Mouse (Mus musculus) brain, adult 10 weeks (tissue): ENCODE data around the gene Slc25a48. TPM values are rescaled to one million over a fixed set of nuclear protein-coding genes. Genes with fewer than 3 reads are reported as not detected.

Source experiments
- polyA plus RNA-seq: library from polyadenylated mRNA; stranded (reverse); fragments of 350-450 nt; fragmentation: Illumina TruSeq; extraction: RNeasy Lipid Tissue Mini Kit (QIAGEN cat#74804); gene quantifications from one replicate; pipeline ENCODE4 v1.2.3, GENCODE M21; 2015; ENCODE audit warnings: low read depth, low replicate concordance

Slc25a48 gene
- not detected for polyA plus RNA-seq

DNA sequence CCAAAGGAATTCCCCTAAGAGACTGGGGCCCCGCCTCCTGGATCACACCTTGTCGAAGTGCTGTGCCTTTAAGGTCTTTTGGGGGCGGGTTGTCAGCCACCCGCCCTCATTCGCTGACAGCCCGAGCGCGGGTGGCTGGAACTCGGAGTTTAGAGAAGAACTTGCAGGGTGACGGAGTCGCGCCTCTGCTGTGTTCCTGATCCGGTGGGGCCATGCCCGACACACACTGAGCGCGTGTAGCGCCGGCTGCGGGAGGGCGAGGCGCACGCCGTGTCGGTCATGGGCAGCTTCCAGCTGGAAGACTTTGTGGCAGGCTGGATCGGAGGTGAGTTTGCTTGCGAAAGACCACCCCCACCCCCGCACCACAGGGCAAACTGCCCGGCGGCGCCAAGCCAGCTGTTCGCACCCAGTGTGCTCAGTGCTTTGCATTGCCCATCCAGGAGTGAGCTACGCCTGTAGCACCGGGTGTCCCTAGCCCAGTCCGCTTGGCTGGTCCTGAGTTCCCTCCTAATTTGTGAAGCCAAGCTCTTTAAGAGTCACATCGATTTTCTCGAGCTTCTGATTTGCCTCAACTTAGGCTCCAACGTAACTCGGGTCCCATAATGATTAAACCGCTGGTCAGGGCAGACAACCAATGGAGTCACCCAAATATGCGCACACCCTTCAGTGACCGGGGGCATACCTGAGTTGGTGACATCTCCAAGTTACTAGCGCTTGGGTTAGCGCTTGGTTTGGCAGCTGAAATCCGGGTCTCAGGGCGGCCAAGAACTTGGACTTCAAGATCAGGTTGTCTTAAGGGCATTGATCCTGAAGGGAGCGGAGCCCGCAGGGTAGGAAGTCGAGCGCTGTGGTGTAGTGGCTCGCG lies at the start of gene Slc25a48:
TSS of gene Slc25a48 (plus strand) at position 145 of the 865 bp plus-strand sequence.

DNA sequence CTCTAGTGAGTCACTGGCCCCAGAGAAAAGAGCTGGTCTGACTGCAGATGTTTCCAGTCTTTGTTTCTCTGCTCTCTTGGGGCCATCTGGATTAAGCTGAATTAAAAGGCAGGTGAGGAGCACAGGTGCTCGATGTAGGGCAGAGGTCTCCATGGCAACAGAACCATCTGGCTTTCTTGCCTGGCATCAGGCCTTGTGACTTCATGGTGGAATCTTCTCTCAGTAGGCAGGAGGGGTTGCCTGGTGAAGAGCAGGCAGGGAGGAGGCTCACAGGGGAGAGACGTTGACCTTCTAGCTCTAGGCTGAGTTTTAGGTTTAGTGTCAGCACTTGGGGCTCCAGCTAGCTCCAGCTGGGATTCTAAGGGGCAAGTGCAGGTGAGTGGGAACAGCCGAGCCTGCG lies 11.8 kb upstream of the Slc25a48 start, which contains the start of gene Gm3045:
TSS of gene Gm3045 (plus strand) at position 230 of the 400 bp plus-strand sequence.

DNA sequence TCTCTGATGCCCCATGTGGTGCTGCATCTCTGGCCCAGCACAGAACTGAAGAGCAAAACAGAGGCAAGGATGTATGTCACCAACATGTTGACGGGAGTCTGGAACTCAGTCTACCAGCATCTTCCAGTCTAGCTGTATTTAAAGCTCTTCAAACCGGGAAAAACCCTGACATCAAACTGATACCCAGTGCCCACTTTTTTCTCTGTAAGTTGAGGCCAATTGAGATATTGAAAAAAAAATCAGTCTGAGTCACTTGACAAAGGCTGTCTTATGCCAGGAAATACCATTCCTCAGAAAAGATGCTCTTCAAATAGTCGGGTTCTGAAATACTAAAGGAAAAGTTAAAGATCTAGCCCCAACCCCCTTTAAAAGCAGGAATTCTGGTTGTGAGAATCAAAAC lies 44.0 kb downstream of the Slc25a48 start, which contains the start of gene Il9:
TSS of gene Il9 (minus strand) at position 101 of the 400 bp plus-strand sequence.

DNA sequence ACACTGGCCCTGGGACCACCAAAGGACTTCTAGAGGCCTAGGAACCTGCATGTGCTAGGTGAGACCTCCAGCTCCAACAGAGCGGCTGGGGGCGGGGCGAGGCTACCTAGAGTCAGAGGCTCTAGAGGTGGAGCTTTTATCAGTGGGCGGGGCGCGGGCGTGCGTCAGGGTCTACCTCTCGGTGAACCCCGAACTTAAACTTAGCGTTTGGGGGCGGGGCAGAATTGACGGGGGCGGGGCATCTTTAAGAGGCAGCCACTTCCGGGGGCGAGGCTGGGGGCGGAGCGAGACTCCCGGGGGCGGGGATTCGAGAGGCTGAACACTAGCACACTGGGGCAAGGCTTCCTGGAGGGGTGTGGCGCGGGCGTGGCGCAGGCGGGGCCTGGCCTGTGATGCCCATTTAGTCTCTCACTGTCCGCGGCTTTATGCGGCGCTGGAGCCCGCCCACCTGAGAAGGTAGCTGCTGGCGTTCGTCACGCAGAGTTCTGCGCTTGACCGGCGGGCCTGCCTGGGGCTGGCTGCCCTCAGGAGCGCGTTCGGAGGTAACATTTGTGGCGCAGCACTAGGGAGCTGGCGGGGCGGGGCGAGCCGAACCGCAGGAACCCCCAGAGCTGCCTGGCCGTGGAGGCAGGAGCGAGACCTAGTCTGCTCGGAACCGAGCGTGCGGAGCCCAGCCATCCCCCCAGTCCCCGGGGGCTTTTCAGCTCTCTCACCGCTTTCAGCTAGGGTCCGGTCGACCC lies 84.1 kb downstream of the Slc25a48 start, which contains the start of gene Fbxl21:
TSS of gene Fbxl21 (plus strand) at position 392 of the 740 bp plus-strand sequence.

Other genes starting within 250 kb of the Slc25a48 start
- gene Neurog1, start 186.2 kb upstream of the Slc25a48 start, polyA plus RNA-seq, result not detected
- gene Cxcl14, start 141.8 kb upstream of the Slc25a48 start, polyA plus RNA-seq, result 124 TPM
- not detected for gene Gm3045, start 11.8 kb upstream of the Slc25a48 start, polyA plus RNA-seq
- not detected for gene Il9, start 43.9 kb downstream of the Slc25a48 start, polyA plus RNA-seq
- gene Fbxl21, start 84.1 kb downstream of the Slc25a48 start, polyA plus RNA-seq, result 8.6 TPM
- gene Lect2, start 110.1 kb downstream of the Slc25a48 start, polyA plus RNA-seq, result not detected
- gene Tgfbi, start 171.2 kb downstream of the Slc25a48 start, polyA plus RNA-seq, result 4.1 TPM